Mouse (Mus musculus): ENCODE data around the gene Lars2.

- TF ChIP-seq GATA1 (IDR thresholded peaks at IDR 0.05; ENCODE audit: borderline replicate concordance, low read length) = no peak
- no peak for TF ChIP-seq FLI1 (IDR thresholded peaks at IDR 0.05; ENCODE audit: low read length)
Measured at GRCm38 (mm10) chr9:123405231-123405630, 38.5 kb downstream of the Lars2 start.

All from megakaryocyte, embryonic 14.5 days (primary cell).